Mouse (Mus musculus) thymus, postnatal 10 days (tissue): Measurements from ENCODE around the gene Ano6.

Experiments
- DNase-seq, 2 experiments: peaks; one replicate each; pipeline ENCODE4 v3.0.0; 2021; ENCODE audit warnings: low spot score in 2 of 2

Gene Ano6

DNA sequence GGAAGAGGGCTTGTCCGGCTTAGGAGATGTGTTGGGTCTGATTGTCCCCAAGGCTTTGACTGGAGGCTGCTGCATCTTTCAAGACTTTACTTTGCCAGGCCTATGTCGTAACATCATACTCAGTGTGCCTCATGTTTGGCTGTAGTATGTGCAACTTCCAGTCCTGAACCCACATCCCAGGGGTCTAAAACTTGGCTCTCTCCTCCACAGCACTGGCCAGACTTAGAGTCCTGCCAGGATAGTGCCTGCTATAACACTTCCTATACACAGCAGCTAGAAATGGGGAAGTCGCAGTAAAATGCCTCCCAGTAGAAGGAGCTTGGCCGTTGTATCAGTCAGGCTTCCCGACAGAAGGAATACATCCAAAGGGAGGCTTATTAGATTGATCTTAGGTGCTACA, 21.9 kb upstream of the Ano6 start:
- no peak for DNase-seq

DNA sequence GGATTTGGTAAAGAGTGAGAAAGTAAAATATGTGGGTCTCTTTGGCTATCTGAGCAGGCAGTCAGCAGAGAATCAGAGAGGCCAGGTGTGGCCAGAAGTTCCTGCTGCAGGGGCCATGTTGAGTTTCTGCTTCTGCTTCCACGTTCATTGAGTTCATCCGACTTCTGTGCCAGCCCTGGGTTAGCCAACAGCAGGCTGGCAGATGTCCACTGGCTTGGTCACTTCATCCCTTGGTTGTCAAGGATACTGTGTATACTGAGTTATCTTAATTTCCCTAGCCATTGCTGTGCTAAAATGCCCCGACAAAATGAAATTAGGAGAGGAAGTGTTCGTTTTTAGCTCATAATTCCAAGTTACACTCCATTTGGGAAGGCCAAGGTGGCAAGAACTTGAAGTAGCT, 21.1 kb upstream of the Ano6 start:
- no peak for DNase-seq

DNA sequence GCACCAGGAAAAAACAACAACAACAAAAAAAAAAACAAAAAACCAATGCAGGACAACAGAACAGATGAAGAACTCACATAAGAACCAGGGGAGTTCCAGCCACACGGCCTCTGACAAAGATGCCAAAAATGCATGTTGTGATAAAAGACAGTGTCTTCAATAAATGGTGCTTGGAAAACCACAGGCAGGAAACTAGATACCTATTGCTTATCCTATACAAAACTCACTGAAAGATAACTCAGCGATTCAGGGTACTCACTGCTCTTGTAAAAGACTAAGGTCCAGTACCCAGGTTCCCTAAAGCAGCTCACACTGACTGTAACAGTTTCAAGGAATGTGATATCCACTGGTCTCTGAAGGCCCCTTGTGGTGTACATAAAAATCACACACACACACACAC, 20.3 kb upstream of the Ano6 start:
- DNase-seq, result no peak

DNA sequence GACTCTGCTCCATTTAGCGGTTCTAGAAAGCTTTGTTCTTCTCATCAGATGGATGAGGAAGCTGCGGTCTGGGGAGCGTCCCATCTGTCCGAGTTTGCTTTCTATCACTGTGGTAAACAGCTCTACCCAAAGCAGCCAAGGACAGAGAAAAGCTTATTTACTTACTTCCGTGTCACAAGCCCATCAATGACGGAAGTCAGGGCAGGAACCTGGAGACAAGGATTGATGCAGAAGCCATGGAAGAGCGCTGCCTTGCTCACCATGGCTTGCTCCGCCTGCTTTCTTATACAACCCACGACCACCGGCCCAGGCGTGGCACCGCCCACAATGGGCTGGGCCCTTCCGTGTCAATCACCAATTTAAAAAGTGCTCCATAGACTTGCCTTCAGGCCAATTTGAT, 18.3 kb upstream of the Ano6 start:
- DNase-seq, result no peak

DNA sequence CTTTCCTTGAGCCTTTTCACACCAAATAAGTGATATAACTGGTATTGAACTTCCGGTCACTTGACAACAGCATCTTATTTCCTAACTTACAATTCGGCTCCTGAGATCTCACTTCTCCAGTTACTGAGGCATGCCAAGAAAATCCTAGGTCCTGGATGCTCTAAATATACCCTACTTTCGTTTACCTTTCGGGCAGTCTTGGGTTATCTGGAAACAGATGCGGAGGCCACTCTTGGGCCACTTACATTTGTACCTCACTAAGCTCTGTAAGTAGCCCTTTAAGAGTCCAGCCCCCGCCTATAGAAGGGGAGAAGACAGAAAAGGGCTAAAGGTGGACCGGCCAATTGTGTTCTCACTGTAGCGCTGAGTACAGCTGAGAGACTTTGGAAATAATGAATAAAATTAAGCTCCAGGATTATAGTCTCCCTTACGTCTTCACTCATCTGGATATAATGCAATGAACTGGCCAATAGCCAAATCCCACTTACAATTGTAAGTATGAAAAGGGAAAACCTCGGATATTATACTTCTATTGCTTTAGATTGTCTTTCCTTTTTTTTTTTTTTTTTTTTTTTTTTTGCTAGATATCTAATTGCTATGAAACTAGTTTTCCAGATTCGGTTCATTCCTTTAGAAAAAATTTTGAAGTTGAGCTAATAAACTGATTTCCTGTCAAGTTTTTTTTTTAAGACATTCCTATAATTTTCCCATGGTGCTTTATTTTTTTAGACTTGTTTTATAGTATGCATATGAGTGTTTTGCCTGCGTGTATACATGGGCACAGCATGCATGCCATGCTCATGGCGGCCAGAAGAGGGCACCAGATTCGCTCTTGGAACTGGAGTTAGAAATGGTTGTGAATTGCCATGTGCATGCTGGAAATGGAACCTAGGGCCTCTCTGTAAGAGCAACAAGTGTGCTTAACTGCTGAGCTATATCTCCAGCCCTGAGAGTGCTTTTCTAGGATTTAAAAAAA, 17.5 kb upstream of the Ano6 start:
- peak; percentile 76 to 84 for DNase-seq

DNA sequence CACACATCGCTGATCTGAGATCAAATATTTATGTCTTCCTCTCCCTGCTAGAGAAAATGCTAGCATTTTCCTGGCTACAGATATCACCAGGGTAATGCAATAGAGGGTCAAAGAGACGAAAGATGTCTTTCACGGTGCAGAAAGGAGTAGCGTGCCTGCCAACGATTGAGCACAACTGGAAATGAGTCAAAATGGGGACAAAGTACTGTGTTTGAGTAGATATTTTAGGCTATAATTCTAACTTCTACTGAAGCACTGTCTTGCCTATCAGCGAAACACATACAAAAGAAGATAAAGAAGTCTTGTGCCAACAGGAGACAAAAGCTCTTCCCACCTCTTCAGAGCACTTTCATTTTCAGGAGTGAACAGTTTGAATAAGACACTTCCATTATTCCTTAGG, 16.4 kb upstream of the Ano6 start:
- DNase-seq, result no peak

DNA sequence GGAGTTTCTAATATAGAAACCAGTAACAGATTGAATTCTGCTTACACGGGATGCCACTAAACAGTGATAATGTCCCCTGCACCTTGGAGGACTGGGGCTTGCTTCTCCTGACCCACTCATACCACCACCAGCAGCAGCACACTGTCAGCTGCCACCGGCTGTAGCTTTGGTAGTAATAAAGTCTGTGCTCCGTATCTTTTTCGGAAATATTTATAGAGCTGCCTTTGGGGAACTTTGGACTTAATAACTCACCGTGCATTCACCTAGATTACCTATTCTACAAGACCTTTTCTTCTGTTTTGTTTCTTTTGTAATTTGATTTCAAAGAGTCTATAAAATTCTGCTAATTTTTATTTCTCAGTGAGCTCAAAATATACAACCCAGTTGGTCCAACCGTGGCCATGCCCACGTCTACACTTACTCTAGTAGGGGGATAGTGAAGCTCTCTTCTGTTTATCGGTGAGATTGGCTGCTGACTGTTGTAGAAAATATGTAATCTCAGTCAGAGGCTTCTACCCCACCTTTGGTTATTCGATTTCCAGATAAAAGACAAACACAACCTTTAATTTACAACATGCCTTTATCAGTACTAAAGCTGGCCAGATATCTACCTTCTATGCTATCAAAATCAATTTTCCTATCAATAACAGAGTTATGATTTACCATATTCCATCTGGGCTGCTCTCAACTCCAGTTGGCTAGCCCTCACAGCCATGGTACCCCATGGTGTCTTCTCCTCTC, 15.8 kb upstream of the Ano6 start:
- no peak for DNase-seq

DNA sequence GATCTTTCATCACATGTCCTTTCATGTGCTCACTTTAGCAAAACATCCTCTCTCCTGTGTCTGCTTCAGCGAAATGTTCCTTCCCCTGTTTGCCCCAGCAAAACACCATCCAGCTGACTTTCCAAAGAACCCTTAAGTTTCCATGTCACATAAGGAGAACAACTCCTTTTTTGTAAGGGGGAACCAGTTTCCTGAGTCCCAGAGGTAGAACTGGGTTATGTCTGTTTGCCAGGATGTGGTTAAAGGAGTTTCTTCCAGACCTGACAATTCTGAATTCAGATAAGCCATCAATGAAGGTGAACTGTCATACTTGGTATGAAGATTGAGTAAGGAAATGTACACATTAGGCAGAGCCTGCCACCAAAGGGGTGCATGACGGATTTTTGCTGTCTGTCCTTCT, 12.9 kb upstream of the Ano6 start:
- no peak for DNase-seq

DNA sequence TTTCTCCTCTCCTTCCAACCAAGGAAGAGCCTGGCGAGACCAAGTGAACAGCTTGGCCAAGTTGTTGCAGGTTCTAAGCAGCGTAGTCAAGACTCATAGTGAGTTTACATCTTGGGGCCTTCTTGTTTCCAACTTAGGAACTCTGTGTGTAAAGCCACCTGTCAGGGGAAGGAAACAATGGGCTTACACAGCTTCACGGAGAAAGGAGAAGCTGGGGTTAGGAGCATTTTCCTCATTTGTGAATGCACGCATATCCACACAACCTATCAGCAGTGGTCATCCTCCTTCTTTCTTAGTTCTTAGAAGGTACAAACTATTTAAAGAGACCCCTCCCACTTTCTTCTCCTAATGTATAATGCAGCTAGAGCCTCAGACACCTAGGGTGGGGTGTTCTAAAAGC, 11.9 kb upstream of the Ano6 start:
- no peak for DNase-seq

DNA sequence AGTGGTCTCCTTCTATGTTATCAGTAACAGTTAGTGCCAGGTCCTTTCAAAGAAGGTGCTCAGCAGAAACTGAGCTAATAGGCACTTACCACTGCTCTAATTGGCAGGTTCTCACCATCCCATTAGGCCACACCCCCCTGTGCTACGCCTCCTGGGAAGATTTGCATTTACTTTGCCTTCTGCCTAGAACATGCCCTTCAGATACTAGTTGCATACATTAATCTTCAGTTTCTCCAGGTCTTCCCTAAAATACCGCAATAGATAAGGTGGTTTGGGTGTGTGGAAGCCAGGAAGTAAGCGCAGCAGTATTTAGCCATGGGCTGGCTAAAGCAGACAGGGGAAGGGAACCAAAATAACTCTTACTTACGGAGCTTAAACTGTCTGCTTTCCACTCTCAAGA, 4.0 kb upstream of the Ano6 start:
- no peak for DNase-seq

DNA sequence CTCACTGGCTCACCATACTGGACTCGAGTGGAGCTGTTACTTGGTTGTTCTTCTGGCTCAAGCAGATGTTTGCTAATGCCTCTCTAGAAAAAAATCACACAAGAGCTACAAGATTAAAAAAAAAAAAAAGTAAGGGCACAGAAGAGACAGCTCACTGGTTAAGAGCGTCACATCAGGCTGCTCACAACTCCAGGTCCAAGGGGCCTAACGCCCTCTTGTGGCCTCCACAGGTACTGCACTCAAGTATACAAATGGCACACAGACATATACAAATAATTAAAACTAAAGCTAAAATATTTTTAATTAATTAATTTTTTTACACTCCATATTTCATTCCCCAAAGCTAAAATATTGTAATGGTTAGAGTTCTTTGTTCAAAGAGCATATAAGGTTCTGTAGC, 3.1 kb upstream of the Ano6 start:
- no peak for DNase-seq

DNA sequence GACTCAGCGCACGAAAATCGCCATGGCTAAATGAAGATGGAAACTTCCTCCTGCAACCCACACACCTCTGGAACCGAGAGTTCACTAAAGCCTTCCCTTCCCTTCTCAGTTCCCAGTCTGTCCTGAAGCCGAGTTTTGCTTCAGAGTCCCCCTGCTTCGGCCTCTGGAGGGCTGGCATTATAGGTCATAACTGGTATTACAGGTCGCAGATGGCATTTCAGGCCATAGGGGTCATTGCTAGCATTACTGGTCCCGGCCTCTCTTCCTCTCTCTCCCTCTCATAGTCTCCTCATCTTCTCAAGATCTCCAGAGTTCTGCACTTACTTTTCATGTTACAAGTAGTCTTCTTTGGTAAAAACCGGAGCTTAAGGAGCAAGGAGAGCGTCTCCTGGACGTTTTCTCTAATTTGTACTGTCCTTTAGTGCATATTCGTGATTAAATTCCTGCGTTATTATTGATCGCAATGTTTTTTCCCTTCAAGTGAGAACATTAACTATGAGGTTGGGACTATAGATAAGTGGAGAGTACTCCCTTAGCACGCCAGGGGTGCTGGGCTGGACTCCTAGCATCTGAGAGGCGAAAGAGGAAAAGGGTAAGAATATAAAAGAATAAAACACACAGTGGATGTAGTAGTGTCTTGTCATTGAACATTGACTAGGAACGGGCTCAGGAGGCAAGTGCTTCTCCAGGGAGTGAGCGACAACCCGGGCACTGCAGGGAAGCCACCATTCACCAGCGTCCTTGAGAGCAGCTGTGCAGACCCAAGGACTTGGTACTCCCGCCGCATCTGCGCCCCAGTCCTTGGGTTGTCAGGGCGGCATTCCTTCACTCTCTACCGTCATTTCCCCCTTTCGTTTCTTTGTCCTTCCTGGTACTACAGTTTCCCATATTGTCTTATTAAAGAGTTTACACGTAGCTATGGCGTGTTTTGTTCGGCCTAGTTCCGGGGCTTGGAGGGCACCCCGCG, 798 bp upstream of the Ano6 start:
- DNase-seq, result no peak

DNA sequence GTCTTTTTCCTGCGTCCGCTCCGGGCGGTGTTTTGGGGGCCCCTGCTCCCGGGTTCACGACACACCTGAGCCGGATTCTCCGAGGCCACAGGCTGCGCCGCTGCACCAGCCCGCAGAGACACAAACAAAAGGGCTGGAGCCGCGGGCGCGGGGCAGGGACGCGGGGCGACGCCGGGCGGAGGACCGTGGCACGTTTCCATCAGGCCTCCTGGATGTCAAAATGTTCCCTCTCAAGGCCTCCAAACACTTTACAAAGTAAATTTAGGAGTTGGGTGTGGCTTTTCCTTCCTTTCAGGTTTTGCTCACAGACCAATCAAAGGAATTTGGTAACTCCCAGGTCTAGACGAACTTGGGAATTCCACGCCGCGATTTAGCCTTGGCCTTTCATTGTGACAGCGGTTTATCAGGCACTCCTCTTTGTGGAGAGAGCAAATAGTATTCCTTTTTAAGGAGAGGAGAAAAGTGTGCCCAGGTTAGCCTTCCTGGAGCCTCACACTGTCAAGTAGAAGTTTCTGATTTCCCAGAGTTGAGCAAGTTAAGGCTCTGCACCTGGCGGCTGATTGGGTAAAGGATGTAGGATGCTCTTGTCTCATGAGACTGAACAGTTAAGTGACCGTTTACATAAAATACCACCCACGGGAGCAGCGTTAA, 623 bp downstream of the Ano6 start:
- DNase-seq, result peak in 1 of 2 experiments; percentile 49

DNA sequence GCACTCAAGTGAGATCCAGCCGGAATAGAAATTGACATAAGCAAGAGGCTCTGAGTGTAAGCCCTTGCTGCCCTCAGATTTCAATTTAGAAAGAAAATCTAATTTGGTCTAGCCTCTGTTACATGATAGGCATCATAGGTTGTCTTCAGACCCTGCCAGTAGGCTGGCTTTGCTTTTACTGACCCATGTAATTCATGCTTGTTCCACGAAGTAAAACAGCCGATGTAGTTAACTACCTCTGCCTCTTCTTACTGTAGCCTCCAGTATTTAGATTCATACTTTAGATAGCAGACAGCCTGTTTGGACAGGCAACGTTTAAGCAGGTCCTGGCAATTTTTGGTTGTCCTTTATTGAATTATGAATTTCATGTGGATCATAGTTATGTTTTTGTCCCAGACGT, 1.2 kb downstream of the Ano6 start:
- DNase-seq, result no peak

DNA sequence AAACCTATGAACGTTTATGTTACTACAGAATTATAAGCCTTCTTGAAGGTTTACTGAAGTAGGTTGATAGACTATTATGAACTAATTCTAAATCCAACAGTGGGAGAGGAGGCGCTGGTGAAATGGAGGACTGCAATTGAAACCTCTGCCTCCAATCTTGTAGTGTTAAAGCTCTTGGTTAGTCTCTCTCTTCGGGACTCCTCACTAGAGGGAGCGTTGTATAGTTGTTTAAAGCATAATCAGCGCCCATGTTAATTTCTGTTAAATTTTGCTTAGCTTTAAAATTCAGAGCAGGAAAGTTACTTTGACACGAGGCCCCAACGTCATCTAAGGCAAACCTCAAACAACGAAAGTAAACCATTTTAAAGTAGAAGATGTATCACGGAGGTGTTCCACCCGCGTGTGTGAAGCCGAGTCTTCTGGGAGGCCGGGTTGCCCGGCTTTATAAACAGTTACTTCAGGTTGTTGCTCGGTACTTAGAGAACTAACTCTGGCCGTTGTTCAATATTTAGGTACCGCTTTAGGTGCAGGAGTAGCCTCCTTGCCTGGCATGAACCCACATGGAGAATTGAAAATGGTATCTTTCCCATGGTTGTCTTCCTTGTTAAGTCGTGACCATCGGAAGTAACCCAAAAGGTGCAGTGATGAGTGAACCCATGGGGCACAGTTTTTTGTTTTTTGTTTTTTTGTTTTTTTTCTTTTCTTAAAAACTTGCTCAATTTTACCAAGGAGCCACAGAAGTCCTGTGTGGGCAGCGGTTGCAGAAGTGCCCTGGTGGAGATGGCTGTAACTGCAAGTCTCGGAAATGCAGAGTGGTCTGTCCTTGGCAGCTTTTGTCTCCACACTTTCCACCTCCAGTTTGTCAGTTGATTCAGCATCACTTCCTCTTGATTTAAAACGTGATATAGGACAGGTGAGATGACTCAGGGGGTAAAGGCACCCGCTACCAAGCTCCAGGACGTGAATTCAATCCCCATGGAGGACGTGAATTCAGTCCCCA, 1.9 kb downstream of the Ano6 start:
- DNase-seq, result peak; percentile 53 to 60

DNA sequence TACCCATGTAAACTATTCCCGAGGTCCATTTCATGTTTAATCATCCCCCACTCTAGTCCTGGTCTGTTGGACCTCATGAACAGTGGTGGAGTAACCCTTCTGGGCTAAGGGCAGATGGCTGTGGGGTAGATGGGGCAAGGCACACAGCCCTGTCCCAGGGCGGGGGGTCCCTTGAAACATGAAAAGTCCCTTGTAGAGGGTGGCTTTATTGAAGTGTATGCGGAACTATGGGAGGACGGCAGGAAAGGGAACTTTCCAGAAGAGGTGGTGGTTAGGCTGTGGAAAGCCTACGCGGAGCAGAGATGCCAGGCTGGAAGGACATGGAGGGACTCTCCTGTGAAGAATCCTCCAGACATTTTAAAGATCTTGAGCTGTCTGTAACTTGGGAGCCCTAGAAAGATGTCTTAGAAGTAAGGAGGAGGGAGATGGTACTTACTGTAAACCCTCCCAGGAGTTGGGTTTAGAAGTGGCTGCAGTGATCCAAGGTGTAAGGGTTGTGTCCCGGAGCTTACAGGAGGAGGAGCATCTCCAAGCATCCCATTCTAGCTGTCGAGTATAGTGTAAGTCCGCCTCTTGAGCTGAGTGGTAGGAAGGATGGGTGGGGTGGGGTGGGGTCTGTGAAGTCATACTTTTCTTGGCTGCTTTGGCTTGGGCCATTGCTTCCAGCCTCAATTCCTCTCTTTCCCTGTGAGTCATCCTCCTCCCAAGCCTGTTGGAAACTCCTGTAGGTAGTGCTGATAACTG, 3.3 kb downstream of the Ano6 start:
- no peak for DNase-seq

DNA sequence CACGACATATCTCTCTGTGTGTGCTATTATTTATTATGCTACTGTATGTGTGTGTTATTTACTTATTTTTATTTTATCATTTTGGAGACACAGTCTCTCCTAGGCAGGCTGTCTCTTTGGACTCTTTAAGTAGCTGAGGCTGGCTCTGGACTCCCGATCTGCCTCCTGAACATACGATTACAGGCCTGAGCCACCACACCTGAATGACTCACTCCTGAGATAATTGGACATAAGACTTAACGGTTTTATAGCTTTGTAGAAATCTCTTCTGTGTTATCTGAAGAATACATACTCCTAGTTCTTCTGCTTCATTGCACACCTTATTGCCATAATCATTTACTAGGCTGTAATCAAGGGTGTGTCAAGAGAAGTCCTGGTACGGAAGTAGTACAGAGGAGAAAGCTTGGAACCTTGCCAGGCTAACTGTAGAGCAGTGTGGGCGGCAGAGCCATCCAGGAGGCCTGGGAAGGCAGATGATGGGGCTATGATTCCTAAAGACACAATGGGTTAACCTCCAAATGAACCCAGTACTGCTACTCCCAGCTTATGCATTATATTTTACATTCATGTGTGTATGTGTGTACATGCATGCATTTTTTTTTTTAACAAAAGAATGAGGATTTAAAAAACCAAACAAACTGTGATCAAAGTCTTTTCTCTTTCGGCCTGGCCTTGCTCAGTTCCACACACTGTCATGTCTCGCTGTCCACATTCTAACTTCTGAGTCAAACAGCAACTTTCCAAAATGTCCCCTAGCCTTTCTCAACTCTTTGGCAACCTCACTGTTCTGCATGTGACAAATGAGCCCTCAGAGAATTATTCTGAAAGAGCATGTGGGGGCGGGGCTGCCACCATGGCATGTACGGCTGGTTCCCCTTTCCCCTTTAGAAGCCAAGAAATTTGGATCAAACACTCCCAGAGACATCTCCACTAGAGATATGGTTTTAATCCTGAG, 4.2 kb downstream of the Ano6 start:
- DNase-seq, result no peak

DNA sequence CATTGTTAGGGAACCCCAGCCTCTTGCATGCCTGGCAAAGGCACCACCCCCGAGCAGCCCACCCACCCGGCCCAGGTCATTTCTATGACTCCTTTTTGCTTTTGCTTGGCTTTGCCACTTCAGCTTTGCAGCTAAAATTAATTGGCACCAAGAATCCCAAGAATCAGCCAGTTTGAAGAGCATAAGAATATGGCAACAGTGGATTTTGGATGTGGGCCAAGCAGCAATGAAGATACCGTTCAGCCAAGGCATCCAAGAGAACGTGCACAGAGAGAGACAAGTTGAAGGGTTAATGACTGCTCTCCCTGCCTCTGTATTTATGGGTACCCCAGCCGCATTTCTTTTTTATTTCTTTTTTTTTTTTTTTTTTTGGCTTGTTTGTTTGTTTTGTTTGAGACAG, 5.4 kb downstream of the Ano6 start:
- DNase-seq, result no peak
